Mouse (Mus musculus): ENCODE measurements around the gene Gm17387. TPM values are rescaled to one million over a fixed set of nuclear protein-coding genes. Genes with fewer than 3 reads are reported as not detected.

Gm17387 gene
- polyA plus RNA-seq, 1 experiment from 2014 or later, result not detected

- Histone ChIP-seq H3K4me3 (ENCODE audit: low read depth, low read length) (no peak overlapping the region), H3K4me1 (replicated peaks; ENCODE audit: control insufficient read depth, insufficient read depth, low read length) (peaks cover 29% of the 10 kb centered on the region), H3K9me3 (ENCODE audit: control insufficient read depth, low read length) (no peaks in the 10 kb centered on the region), H3K27me3 (replicated peaks; ENCODE audit: control insufficient read depth, insufficient read depth, low read length) (no peaks in the 10 kb centered on the region), H3K9ac (ENCODE audit: low read depth, low read length) (no peak overlapping the region), H3K36me3 (ENCODE audit: control insufficient read depth, insufficient read depth, low read length) (no peaks in the 10 kb centered on the region), H3K4me2 (no peak overlapping the region), H3K27ac (ENCODE audit: low read depth, low read length) (no peak overlapping the region)
- ATAC-seq (replicated peaks; ENCODE audit: low FRiP score) (no peak), DNase-seq (ENCODE audit: low spot score) (no peak)
- 85% methylated on average over 4 of the region's 4 CpGs for WGBS
Measured at GRCm38 (mm10) chr7:141039386-141040107, 10.6 kb downstream of the Gm17387 start.

GRCm38 (mm10) chr7:141040867-141041606 is 12.1 kb downstream of the Gm17387 start:
- ATAC-seq (replicated peaks; ENCODE audit: low FRiP score), result no peak
- DNase-seq (ENCODE audit: low spot score), result no peak
- Histone ChIP-seq H3K27ac (ENCODE audit: low read depth, low read length) (peak overlapping the region; percentile 30; the same call in 1 of the 2 replicates), H3K27me3 (replicated peaks; ENCODE audit: control insufficient read depth, insufficient read depth, low read length) (no peaks in the 10 kb centered on the region), H3K9ac (ENCODE audit: low read depth, low read length) (no peak overlapping the region), H3K4me2 (no peak overlapping the region), H3K4me3 (ENCODE audit: low read depth, low read length) (no peak overlapping the region), H3K4me1 (replicated peaks; ENCODE audit: control insufficient read depth, insufficient read depth, low read length) (peaks cover 29% of the 10 kb centered on the region), H3K9me3 (ENCODE audit: control insufficient read depth, low read length) (no peaks in the 10 kb centered on the region), H3K36me3 (ENCODE audit: control insufficient read depth, insufficient read depth, low read length) (no peaks in the 10 kb centered on the region)
- WGBS, result 61% methylated on average over 6 of the region's 9 CpGs

- DNase-seq (ENCODE audit: low spot score) (no peak), ATAC-seq (replicated peaks; ENCODE audit: low FRiP score) (no peak)
- H3K9ac ChIP-seq (ENCODE audit: low read depth, low read length), result no peak overlapping the region
- no peaks in the 10 kb centered on the region for H3K36me3 ChIP-seq (ENCODE audit: control insufficient read depth, insufficient read depth, low read length)
- H3K4me1 ChIP-seq (replicated peaks; ENCODE audit: control insufficient read depth, insufficient read depth, low read length), result peaks cover 33% of the 10 kb centered on the region
- H3K9me3 ChIP-seq (ENCODE audit: control insufficient read depth, low read length), result no peaks in the 10 kb centered on the region
- no peak overlapping the region for H3K4me3 ChIP-seq (ENCODE audit: low read depth, low read length)
- 28% methylated on average over 5 of the region's 5 CpGs for WGBS
- H3K27ac ChIP-seq (ENCODE audit: low read depth, low read length), result peak overlapping the region; percentile 30; the same call in 1 of the 2 replicates
- no peak overlapping the region for H3K4me2 ChIP-seq
- H3K27me3 ChIP-seq (replicated peaks; ENCODE audit: control insufficient read depth, insufficient read depth, low read length), result no peaks in the 10 kb centered on the region
Measured at GRCm38 (mm10) chr7:141041661-141042060, 12.7 kb downstream of the Gm17387 start.

GRCm38 (mm10) chr7:141042539-141042938 is 13.6 kb downstream of the Gm17387 start:
- Histone ChIP-seq H3K27ac (ENCODE audit: low read depth, low read length) (peak overlapping the region; percentile 76), H3K4me2 (peak overlapping the region; percentile 40), H3K9me3 (ENCODE audit: control insufficient read depth, low read length) (no peaks in the 10 kb centered on the region), H3K9ac (ENCODE audit: low read depth, low read length) (peak overlapping the region; percentile 20; the same call in 1 of the 2 replicates), H3K4me1 (replicated peaks; ENCODE audit: control insufficient read depth, insufficient read depth, low read length) (peaks cover 40% of the 10 kb centered on the region), H3K4me3 (ENCODE audit: low read depth, low read length) (no peak overlapping the region), H3K27me3 (replicated peaks; ENCODE audit: control insufficient read depth, insufficient read depth, low read length) (no peaks in the 10 kb centered on the region), H3K36me3 (ENCODE audit: control insufficient read depth, insufficient read depth, low read length) (no peaks in the 10 kb centered on the region)
- DNase-seq (ENCODE audit: low spot score) (no peak), ATAC-seq (replicated peaks; ENCODE audit: low FRiP score) (peak; percentile 75)
- WGBS, result 21% methylated on average over 4 of the region's 4 CpGs

GRCm38 (mm10) chr7:141046931-141047580 is 18.1 kb downstream of the Gm17387 start:
- Histone ChIP-seq H3K4me2 (peak overlapping the region; percentile 89), H3K9ac (ENCODE audit: low read depth, low read length) (peak overlapping the region; percentile 26; the same call in 1 of the 2 replicates), H3K27me3 (replicated peaks; ENCODE audit: control insufficient read depth, insufficient read depth, low read length) (no peaks in the 10 kb centered on the region), H3K9me3 (ENCODE audit: control insufficient read depth, low read length) (no peaks in the 10 kb centered on the region), H3K4me3 (ENCODE audit: low read depth, low read length) (no peak overlapping the region; the same call in 1 of the 2 replicates), H3K27ac (ENCODE audit: low read depth, low read length) (peak overlapping the region; percentile 88), H3K4me1 (replicated peaks; ENCODE audit: control insufficient read depth, insufficient read depth, low read length) (peaks cover 33% of the 10 kb centered on the region), H3K36me3 (ENCODE audit: control insufficient read depth, insufficient read depth, low read length) (no peaks in the 10 kb centered on the region)
- no peak for DNase-seq (ENCODE audit: low spot score)
- 28% methylated on average over 6 of the region's 6 CpGs for WGBS
- ATAC-seq (replicated peaks; ENCODE audit: low FRiP score), result peak; percentile 78

- no peaks in the 10 kb centered on the region for H3K9me3 ChIP-seq (ENCODE audit: control insufficient read depth, low read length)
- no peak for DNase-seq (ENCODE audit: low spot score)
- H3K27me3 ChIP-seq (replicated peaks; ENCODE audit: control insufficient read depth, insufficient read depth, low read length), result no peaks in the 10 kb centered on the region
- peaks cover 28% of the 10 kb centered on the region for H3K4me1 ChIP-seq (replicated peaks; ENCODE audit: control insufficient read depth, insufficient read depth, low read length)
- no peaks in the 10 kb centered on the region for H3K36me3 ChIP-seq (ENCODE audit: control insufficient read depth, insufficient read depth, low read length)
- peak; percentile 46 for ATAC-seq (replicated peaks; ENCODE audit: low FRiP score)
- H3K4me3 ChIP-seq (ENCODE audit: low read depth, low read length), result peak overlapping the region; percentile 45
- 5% methylated on average over 15 of the region's 19 CpGs for whole genome bisulfite sequencing
- H3K9ac ChIP-seq (ENCODE audit: low read depth, low read length), result peak overlapping the region; percentile 63
- H3K27ac ChIP-seq (ENCODE audit: low read depth, low read length), result peak overlapping the region; percentile 88
- peak overlapping the region; percentile 89 for H3K4me2 ChIP-seq
Measured at GRCm38 (mm10) chr7:141047581-141048225, 18.8 kb downstream of the Gm17387 start.

- Histone ChIP-seq H3K36me3 (ENCODE audit: control insufficient read depth, insufficient read depth, low read length) (no peaks in the 10 kb centered on the region), H3K9me3 (ENCODE audit: control insufficient read depth, low read length) (no peaks in the 10 kb centered on the region), H3K4me2 (peak overlapping the region; percentile 89), H3K9ac (ENCODE audit: low read depth, low read length) (peak overlapping the region; percentile 63), H3K27ac (ENCODE audit: low read depth, low read length) (peak overlapping the region; percentile 88), H3K4me1 (replicated peaks; ENCODE audit: control insufficient read depth, insufficient read depth, low read length) (peaks cover 20% of the 10 kb centered on the region), H3K4me3 (ENCODE audit: low read depth, low read length) (peak overlapping the region; percentile 45), H3K27me3 (replicated peaks; ENCODE audit: control insufficient read depth, insufficient read depth, low read length) (no peaks in the 10 kb centered on the region)
- WGBS, result 10% methylated on average over 21 of the region's 21 CpGs
- DNase-seq (ENCODE audit: low spot score), result peak; percentile 85
- peak; percentile 77 for ATAC-seq (replicated peaks; ENCODE audit: low FRiP score)
Measured at GRCm38 (mm10) chr7:141048226-141049218, 19.6 kb downstream of the Gm17387 start.

Data from liver, embryonic 11.5 days (tissue).